Mouse (Mus musculus) kidney, adult 18-20 months (tissue): Measurements from ENCODE around the gene Podn.

ENCODE experiments used
- DNase-seq: peaks from one replicate; pipeline ENCODE4 v3.0.0; 2021

Podn gene

DNA sequence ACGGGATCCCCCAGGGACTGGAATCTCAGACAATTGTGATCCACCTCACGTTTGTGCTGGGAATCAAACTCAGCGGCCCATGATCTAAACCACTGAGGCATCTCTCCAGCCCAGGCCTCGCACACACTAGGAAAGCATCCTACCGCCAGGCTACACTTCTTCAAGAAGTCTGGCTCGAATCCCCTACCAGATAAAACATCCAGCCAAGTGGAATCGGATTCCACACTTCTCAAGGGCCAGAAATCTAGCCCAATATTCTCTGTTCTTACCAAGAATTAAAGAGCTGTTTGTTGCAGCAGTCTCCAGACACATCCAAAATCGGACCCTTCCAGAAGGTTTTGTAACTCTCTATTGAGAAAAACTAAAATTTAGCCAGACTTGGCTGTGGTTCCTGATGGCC, 59.2 kb downstream of the Podn start:
- DNase-seq = no peak

DNA sequence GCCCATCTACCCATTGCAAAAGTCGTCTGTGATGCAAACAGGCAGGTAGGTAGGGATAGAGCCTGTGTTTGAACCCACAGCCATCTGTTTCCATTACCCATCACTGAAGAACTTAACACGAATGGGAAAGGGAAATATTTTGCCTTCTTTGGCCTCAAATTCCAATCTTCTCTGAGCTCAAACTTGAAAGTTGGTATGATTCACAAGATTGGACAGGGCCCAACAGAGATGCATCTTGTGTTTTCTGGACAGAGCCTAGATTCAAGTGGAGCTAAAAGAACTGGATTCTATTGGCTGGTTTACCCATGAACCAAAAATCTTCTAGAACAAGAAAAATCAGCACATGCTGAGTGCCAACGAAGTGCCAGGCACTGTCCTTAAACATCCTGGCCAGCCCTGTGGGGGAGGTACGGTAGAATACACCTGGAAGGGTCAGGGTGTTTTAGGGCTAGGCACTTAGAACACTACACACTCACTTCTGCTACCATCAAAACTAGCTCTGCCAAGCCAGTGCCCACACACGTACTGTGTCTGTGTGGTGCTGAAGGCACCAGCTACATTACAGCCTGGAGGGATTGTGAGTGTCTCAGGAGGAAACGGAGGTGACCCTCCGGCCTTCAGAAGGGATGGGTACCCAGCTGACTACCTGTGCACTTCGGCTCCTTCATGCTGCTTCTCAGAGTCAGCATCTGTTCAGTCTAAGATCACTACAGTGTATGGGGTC, 63.0 kb downstream of the Podn start:
- no peak for DNase-seq

DNA sequence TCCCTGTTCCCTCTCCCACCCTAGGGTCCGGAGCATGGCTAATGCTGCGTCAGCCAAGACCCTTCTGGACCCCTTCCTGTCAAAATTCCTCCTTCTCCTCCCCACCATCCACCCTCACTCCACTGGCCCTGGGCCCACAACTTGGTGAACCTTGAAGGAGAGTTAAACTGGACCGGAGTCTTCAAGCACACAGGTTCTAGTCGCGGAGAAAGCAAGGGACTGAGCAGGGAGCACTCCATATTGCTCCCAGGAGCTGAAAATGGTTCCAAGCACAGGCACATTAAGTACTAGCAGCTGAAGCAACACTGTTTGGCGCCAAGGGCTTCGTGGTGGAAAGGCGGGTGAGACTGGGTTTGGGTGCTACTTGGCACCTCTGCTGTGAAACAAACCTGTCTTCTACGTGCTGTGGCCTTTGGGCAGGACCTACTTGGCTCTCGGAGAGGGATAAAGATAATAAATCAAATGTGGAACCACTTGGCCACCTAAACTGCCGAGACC, 63.8 kb downstream of the Podn start:
- DNase-seq = peak; percentile 38

DNA sequence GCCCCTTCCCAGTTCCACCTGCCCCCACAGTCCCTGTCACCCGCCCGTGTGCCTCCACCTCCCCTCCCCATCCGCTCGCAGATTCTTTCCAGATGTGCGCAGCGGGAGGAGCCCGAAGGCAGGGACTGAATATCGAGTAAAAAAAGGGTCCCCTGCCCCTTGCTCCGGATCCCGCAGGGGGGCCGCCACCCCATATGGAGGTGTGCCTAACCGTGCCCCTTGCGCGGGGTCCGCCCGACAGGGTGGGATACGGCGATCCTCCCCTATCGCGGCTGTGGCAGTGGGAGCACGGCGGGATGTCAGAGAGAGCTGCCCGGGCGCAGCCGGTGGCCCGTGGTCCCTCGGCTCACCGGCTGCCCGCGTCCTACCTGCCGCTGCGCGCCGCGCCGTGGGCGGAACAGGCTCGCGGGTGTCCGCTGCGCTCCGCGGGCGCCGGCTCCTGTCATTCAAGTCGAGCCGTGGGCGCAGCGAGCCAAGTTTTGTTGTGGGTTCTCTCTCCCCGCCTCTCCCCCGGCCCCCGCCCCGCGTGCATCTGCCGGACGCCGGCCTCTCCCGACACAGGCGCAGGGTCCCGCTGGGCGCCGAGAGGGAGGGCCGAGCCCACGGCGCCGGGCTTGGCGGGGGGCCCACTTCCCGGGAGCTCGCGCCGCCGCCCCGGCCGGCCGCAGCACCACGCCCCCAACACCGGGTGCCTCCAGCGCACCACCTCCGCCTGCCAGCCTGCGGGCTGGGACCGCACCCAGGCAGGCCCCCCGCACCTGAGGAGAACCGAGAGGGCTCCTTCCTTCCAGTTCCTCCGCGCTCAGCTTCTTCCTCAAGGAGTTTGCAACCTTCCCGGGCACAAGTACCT, 64.5 kb downstream of the Podn start:
- DNase-seq = peak; percentile 57

DNA sequence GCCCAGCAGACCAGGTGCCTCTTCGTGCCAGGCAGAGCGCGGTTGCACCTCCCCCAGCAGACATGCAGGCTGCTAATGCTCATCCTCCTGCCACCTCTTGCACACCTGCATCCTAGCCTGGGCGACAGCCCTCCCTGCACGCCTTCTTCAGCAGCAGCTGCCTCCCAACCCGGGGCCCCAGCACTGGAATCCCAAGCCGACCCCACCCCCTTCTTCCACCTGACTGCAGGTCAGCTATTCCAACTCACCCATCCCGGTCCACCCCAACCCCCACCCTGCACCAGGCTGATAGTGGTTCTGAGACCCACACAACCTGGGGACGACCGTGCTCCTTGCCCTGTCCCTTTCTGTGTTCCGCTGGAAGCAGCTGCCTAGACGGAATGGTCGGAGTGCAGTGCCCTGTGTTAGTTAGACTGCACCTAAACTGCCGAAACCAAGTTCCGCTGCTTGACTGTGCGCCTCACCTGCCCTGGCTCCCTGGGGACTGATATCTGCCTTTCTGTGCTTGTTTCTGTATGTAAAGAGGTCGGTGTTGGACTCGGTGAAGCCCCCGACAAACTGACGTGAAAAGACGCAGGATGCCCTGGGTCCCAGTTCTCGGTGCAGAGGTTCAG, 65.2 kb downstream of the Podn start:
- DNase-seq = no peak

DNA sequence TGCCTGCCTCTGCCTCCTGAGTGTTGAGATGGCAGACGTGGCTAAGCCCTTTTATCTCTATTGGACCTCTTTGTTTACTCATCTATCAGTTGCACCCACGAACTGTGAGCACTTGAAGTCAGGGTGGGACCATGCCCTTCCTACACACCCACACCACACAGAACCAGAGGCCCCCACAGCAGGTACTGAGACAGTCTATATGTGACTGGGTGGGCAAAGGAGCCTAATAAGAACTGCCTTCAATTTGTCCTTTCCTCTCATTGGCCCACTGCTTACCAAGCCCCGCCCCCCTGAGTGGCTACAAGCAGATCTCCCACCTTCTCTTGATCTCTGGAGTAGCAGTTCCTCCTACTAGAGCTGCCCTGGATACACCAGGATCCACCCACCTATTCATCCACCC, 70.1 kb downstream of the Podn start:
- no peak for DNase-seq

DNA sequence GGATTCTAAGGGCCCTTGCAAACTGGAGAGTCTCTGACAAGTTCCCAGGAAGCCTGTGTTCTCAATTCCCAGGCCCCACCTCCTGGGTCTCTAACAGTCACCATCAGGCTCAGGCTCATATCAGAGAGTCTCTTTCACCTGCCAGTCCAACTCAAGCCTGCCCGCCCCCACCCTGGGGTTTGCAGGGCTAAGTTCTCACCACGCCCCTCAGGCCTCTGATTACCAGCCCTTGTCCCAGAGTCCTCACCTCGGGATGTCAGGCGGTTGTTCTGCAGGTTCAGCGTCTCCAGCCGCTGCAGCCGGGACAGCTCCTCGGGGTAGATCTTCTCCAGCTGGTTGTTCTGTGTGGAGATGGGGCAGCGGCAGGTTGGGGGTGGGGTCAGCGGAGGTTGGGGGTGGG, 71.0 kb downstream of the Podn start:
- peak; percentile 57 for DNase-seq

DNA sequence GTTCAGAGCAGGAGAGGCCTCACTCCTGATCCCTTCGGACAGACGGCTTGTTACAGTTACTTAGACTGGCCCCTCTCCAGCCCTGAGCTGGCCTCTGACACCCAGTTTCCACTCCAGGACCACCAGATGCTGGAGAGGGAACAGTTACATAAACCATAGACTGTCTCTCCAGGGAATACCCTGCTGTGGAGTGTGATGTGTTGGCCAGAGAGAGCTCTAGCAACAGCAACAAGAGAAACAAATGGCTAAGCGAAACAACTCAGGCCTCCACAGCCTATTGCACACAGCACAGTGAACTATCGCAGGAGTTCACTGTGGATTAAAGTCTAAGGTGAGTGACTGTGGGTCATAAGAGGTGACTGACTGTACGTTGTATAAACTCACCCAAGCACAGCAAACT, 71.6 kb downstream of the Podn start:
- DNase-seq = peak; percentile 63

DNA sequence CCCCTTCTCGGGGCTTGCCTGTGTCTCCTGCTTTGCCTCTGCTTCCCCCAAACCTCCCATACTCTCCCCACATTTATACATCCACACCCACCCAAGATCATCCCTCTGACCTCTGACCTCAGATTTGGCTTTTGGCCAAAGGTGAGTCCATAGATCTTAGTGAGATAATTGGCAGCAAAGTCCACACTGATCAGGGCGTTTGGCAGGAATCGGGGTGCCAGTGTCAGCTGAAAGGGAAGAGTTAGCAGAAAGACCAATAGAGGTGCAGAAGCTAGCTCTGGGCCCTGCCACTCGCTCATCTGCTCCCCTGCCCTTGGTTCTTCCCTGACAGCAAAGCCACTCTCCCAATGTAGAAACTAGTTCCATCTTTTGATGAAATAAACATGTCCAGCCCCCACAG, 73.1 kb downstream of the Podn start:
- DNase-seq = no peak

DNA sequence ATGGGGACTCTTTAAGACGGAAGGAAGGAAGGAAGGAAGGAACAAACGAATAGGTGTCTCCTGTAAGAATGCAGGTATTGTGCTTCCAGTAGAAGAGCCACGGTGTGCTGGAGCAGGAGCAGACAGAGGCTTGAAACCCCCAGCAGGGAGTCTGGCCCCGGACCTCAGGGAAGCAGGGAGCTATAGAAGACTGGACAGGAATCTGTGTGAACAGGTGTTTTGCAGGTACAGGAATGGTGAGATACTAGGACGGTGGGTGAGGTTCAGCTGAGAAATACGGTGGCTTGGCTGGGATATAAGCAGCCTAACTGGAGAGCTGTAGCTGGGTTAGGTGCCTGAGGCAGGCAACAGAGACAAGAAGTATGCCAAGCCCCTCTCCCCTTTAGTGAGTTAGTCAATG, 76.1 kb downstream of the Podn start:
- no peak for DNase-seq

DNA sequence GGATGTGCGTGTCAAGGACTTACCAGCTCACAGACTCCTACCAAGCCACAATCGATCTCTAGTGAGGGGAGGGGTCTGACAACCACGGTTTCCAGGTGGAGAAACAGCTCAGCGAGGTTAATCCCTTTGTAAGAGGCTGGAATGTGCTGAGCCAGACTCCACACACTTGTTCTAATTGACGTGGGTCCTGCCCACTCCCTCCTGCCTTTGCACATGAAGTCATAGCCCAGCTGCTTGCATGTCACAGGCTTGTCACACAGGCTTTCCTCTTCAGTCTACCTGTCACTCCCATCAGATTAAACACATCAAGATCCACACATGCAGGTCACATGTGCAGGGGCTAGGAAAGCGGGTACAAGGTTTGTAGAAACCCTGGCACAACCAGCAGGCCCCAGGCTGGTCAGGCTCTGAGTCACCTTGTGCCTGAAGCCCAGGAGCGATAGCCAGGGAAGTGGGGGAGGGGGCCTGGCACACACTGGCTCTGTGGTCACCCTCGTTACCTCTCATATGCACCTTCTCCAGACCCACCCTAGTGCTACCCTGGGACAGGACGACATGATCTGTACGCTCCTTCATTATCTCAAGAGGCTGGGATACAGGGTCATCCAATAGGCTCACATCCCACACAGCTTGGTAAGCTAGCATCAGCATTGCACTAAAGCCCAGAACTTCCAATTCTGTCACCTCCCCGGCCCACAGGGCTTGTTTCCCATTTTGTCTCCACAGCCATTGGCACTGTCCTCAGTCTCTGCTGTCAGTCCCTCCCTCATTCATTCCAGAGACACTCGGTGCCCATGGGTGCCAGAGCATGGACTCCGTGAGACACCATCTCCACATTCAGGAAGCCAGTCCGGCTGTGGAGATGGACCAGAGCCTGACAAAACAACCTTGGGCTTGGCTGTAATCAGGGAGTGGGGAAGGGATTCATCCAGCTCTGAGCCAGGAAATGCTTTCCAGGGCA, 77.0 kb downstream of the Podn start:
- no peak for DNase-seq

DNA sequence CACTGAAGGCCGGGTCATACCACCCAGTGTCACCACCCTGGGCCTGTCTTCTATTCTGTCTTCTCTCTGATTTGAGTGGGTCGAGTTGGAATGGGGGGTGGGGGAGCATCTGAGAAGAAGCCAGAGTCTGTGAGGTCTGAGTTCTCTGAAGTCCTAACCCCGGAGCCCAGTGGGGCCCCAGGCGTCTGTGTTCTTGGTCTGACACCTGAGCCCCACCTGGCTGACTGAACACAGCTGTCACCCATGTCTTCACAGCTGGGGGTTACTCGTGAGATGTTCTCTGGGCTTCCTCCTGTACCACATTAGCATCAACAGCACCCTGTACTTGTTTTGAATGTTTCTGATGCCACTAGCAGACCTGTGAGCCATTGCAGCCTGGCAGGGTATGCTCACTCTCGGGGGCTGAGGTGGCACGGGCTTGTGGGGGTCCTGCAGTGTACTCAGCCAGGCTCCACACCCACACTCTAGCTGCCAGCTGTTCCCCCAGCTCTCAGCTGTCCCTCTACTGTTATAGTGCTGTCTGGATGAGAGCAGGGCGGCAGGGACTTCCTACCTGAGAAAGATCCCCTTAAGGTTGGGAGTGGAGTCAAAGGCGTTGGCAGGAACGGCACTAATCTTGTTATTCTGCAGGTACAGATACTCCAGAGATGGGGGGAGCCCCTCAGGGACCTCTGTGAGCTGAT, 77.9 kb downstream of the Podn start:
- no peak for DNase-seq

DNA sequence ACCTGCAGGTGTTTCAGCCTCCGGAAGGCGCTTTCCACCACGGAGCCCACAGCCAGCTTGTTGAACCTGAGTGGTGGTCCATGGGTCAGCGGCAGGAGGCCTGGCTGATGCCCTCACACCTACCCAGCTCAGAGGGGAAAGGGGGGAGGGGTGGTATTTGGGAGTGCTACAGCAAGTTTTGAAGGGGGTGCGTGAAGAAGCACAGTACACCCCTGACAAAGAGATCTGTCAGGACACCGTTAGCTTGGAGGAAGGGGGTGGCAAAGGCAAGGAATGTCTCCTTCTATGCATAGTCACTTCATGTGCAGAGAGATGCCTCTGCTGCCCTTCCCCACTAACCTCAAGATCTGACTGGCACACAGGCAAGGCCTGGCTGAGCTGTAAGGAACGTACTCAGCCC, 78.4 kb downstream of the Podn start:
- no peak for DNase-seq

DNA sequence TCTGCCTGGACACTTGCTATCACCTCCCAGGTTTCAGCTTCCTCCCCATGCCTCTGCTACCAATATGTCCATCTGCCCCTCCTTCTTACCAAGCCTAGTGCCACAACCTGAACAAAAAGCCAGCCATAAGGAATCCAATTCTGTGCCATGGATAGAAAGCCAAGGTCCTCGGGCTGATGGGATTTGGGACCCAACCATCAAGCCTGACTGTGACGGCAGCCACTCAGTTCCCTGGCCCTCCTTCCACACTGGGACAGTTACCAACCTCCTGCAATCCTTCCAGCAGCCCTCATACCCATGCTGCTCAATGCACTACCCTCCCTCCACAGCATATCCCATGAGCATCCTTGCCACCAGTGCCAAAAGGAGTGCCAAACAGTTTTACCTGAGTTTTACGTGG, 79.9 kb downstream of the Podn start:
- DNase-seq = no peak

DNA sequence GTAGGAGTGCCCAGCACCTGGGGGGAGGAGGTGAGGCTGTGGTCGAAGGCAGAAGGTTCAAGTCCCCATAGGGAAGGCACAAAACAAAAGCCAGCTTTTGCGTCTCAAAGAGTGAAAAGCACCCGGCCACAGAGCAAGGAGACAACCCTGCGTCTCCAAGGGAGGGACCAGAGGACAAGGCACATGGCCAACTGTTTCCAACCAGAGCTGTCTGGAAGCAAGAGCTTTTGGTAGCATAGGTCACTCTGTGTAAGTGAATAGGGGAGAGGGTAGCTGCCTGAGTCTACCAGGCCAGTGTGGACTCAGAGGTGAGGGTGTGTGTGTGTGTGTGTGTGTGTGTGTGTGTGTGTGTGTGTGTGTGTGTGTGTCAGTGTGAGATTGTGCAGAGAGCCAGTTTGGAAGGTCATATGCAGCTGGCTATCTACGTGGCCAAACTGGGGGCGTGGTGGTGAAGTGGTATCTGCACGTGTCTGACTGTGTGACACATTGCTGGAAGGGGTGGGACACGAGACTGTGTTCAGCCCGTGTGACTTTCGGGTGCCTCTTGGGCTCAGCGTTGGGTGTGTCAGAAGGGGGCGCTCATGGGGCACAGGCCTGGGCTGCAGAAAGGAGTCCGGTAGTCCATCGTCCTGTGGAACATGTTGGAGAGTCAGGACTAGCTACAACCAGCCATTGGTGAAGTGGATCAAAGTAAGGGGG, 81.0 kb downstream of the Podn start:
- peak; percentile 42 for DNase-seq

DNA sequence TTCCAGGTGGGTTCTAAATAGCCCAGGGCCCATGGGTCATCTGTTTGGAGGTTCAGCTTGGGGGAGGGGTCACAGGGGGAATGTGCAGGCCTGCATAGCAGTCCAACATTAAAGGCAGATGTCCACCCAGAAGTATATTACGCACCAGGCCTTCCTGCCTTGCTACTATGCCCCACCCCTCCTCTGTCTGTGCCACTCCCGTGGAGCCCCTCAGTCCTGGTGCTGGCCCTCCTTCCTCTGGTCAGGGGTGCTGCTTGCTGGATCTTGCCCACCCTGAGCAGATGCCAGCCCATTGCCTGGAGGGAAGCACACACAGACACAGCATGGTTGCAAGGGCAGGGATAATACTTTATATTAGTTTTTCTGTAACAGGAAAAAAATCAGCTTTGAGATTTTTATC, 81.8 kb downstream of the Podn start:
- no peak for DNase-seq

DNA sequence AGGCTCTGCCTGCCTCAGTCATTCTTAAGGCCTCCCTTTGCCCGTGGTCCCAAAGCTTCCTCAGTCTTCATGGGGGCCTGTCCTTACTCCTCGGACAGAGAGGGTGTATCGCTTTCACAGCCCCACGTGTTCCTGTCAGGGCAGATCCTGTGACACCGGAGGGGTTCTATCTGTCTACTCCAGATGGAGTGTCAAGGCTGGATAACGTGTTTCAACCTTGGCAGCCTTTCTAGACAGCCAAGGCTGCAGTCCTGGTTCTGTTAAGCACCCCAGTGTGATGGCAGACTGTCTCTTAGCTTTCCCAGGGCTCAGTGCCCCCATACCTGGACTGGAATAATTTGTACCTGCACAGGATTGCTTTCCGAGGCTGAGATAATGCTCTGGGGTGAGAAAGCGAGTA, 87.7 kb downstream of the Podn start:
- DNase-seq = no peak

DNA sequence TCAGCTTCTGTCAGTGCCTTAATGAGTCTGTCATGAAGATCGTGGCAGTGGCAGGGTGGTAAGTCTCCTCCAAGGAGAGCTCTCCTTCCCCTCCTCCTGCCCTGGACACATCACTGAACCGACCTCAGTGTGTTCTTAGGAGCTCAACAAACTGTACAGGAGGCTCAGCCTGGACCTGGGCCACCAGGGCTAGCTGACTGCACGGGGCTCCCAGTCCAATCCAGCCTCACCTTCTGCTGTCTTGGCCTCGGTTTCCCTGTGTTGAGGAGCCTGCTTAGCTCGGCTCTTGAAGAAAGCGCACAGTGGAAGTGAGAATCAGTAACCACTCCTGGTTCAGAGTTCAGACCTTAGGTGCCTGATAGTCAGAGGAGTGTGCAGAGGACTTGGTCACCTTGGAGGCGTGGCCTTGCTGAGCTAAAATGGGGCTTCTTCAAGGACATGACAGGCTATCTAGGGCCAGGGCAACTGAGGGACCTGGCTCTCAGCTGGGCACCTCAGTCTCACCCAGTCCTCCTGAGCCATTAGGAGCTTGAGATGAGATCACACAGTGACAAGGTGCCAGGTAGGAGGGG, 88.6 kb downstream of the Podn start:
- DNase-seq = no peak

DNA sequence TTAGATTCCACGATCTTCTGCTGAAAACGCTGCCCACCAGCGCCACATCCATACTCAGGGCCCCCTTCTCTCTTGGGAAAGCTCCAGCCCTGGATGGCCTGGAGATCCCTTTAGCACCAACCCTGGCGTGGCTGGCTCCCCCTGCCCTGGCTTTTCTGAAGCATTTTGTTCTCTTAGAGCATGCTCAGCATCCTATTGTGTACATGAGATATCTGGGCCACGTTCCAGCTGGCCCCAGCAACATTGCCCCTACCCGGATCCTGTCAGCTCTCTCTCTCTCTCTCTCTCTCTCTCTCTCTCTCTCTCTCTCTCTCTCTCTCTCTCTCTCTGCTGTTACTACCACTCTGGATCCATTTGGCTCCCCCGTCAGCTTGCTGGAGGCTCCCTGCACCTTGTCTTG, 90.9 kb downstream of the Podn start:
- DNase-seq = no peak

DNA sequence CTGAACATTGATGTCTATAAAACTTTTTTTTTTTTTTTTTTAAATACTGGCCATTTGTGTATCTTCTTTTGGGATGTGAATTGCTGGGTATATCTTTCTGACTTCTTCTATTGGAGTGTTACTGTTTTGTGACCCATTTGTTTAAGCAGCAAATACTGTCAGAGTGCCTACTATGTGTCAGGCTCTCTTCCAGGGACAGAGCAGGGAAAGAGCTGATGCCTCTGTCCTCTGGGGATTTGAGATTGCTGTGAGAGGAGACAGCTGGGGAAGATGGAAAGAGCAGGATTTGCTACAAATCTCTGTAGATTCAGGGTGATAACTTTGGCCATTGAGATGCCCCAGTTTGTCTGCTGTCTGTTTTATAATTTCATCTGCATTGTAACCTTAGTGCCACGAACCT, 96.9 kb downstream of the Podn start:
- no peak for DNase-seq
